Comparison of ENCODE assay signal across 7 mouse cellular contexts in the genomic region with DNA sequence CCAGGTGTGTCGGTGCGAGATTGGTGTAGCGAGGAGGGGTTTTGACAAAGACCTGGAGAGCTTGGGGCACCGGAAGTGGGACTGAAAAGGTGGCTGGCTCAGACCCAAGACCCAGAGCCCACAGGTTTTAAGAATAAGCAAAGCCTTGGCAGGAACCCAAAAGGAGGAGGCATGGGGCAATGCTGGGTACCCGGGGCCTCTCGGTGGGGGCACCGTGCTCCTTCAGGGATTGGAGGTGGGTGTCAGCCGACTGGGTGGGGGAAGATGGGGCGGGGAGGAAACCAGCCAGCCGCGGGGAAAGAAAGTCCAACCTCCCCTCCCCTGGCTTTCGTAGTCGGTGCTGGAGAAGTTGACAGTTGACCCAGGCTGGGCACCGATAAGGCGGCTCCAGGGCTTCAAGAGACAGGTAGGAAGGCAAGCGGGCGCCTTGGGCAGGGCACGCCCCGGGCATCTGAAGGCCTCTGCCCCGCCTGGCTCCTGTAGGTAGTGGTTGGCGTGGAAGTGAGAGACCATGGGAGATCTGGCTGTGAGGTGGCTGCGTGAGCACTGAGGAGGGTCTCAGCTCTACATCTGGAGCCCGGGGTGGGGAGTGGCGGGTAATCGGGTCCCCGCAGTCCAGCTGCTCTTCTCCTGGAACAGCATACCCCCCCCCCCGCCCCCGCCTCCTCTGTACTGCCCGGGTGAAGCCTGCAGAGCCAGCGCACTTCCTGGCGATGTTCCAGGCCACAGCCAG. TPM values are rescaled to one million over a fixed set of nuclear protein-coding genes. Genes with fewer than 3 reads are reported as not detected.
DNase-seq lines count a peak whose midpoint lies in the region; ATAC-seq and TF ChIP-seq lines count a peak whose summit lies in the region.

A gene (plus strand): TSS at position 324 of the 733 bp plus-strand sequence.

- peak; percentile 38 for DNase-seq in urinary bladder, postnatal 14 days (ENCODE audit: low spot score)
- DNase-seq in urinary bladder, postnatal 25 days (ENCODE audit: low spot score): no peak
- DNase-seq in forebrain, embryonic 11.5 days (ENCODE audit: low spot score): no peak
- peak; percentile 43 for DNase-seq in hindbrain, postnatal 0 days (ENCODE audit: low spot score)
- no peak for DNase-seq in liver, embryonic 13.5 days
- DNase-seq in embryo, embryonic 10 days (ENCODE audit: low spot score): no peak

- H3K4me3 ChIP-seq in forebrain, embryonic 11.5 days (ENCODE audit: low read depth, low read length): peak within 1 kb of the TSS; percentile 22
- peak within 1 kb of the TSS; percentile 24 for H3K4me3 ChIP-seq in hindbrain, postnatal 0 days (ENCODE audit: low read length)
- H3K4me3 ChIP-seq in liver, embryonic 13.5 days (replicated peaks): peak within 1 kb of the TSS; percentile 45
- H3K4me3 ChIP-seq in neural tube, embryonic 15.5 days (replicated peaks): peak within 1 kb of the TSS; percentile 32

- H3K27me3 ChIP-seq in forebrain, embryonic 11.5 days (ENCODE audit: control insufficient read depth, insufficient read depth, low read length): 0 out of 2 replicates have a peak, but pooled peaks cover 2% of the 10 kb centered on the region
- H3K27me3 ChIP-seq in hindbrain, postnatal 0 days (ENCODE audit: insufficient read depth, low read length): no peaks in the 10 kb centered on the region
- peaks cover 70% of the 10 kb centered on the region for H3K27me3 ChIP-seq in liver, embryonic 13.5 days
- H3K27me3 ChIP-seq in neural tube, embryonic 15.5 days (replicated peaks): 0 out of 2 replicates have a peak, but pooled peaks cover 3% of the 10 kb centered on the region

- TF ChIP-seq CTCF in hindbrain, postnatal 0 days (IDR thresholded peaks at IDR 0.05; ENCODE audit: low read depth): no peak

- H3K9me3 ChIP-seq in forebrain, embryonic 11.5 days (ENCODE audit: control insufficient read depth, low read length): no peaks in the 10 kb centered on the region
- H3K9me3 ChIP-seq in hindbrain, postnatal 0 days (ENCODE audit: low read length): no peaks in the 10 kb centered on the region
- H3K9me3 ChIP-seq in liver, embryonic 13.5 days (replicated peaks): no peaks in the 10 kb centered on the region
- no peaks in the 10 kb centered on the region for H3K9me3 ChIP-seq in neural tube, embryonic 15.5 days (replicated peaks)

- no peaks in the 10 kb centered on the region for H3K36me3 ChIP-seq in forebrain, embryonic 11.5 days (ENCODE audit: control insufficient read depth, insufficient read depth, low read length)
- no peaks in the 10 kb centered on the region for H3K36me3 ChIP-seq in hindbrain, postnatal 0 days (ENCODE audit: insufficient read depth, low read length)
- no peaks in the 10 kb centered on the region for H3K36me3 ChIP-seq in liver, embryonic 13.5 days
- H3K36me3 ChIP-seq in neural tube, embryonic 15.5 days: no peaks in the 10 kb centered on the region

- 18% methylated on average over 29 of the region's 31 CpGs for WGBS in forebrain, embryonic 11.5 days
- WGBS in hindbrain, postnatal 0 days: 12% methylated on average over 29 of the region's 31 CpGs
- 8% methylated on average over 28 of the region's 31 CpGs for WGBS in liver, embryonic 13.5 days (ENCODE audit: insufficient replicate concordance)
- 18% methylated on average over 25 of the region's 31 CpGs for WGBS in neural tube, embryonic 15.5 days

- peak within 1 kb of the TSS; percentile 49 for H3K4me2 ChIP-seq in forebrain, embryonic 11.5 days (ENCODE audit: low read depth, low read length, severe bottlenecking)
- H3K4me2 ChIP-seq in hindbrain, postnatal 0 days (ENCODE audit: low read depth, low read length): peak within 1 kb of the TSS; percentile 59
- H3K4me2 ChIP-seq in liver, embryonic 13.5 days: peak within 1 kb of the TSS; percentile 60
- H3K4me2 ChIP-seq in neural tube, embryonic 15.5 days: peak within 1 kb of the TSS; percentile 68

- H3K27ac ChIP-seq in forebrain, embryonic 11.5 days (ENCODE audit: low read depth, low read length): no peak within 1 kb of the TSS
- H3K27ac ChIP-seq in hindbrain, postnatal 0 days: no peak within 1 kb of the TSS
- H3K27ac ChIP-seq in liver, embryonic 13.5 days: no peak within 1 kb of the TSS
- no peak within 1 kb of the TSS for H3K27ac ChIP-seq in neural tube, embryonic 15.5 days (replicated peaks)

- peaks cover 7% of the 10 kb centered on the region; the same call in 1 of the 2 replicates for H3K4me1 ChIP-seq in forebrain, embryonic 11.5 days (replicated peaks; ENCODE audit: control insufficient read depth, insufficient read depth, low read length)
- H3K4me1 ChIP-seq in hindbrain, postnatal 0 days (ENCODE audit: insufficient read depth, low read length): 0 out of 2 replicates have a peak, but pooled peaks cover 9% of the 10 kb centered on the region
- peaks cover 24% of the 10 kb centered on the region for H3K4me1 ChIP-seq in liver, embryonic 13.5 days (replicated peaks)
- peaks cover 20% of the 10 kb centered on the region for H3K4me1 ChIP-seq in neural tube, embryonic 15.5 days

- peak within 1 kb of the TSS; percentile 41 for H3K9ac ChIP-seq in forebrain, embryonic 11.5 days (ENCODE audit: low read length)
- peak within 1 kb of the TSS; percentile 40 for H3K9ac ChIP-seq in hindbrain, postnatal 0 days (replicated peaks; ENCODE audit: low read length)
- peak within 1 kb of the TSS; percentile 33; the same call in 1 of the 2 replicates for H3K9ac ChIP-seq in liver, embryonic 13.5 days
- H3K9ac ChIP-seq in neural tube, embryonic 15.5 days (replicated peaks): 0 out of 2 replicates have a peak within 1 kb of the TSS, but pooled peaks have one; percentile 11

- ATAC-seq in forebrain, embryonic 11.5 days (replicated peaks; ENCODE audit: low FRiP score): no peak
- ATAC-seq in hindbrain, postnatal 0 days: peak; percentile 41
- ATAC-seq in liver, embryonic 13.5 days (ENCODE audit: low read depth): peak; percentile 37; the same call in 1 of the 2 replicates
- peak; percentile 52; the same call in 1 of the 2 replicates for ATAC-seq in neural tube, embryonic 15.5 days (ENCODE audit: low FRiP score)

RNA-seq across cellular contexts. Expression of the gene that starts here (rescaled TPM):
- 0.04 and 0.05 TPM in 2 replicates for polyA plus RNA-seq in forebrain, embryonic 11.5 days (2014; fragmentation: Nextera tagmentation; extraction: Ambion mirVana)
- total RNA-seq in hindbrain, postnatal 0 days (2014; rRNA removed): 3.0 and 4.9 TPM in 2 replicates
- polyA plus RNA-seq in hindbrain, postnatal 0 days (2015; fragmentation: Nextera tagmentation; extraction: Ambion mirVana): 0.39 and 0.44 TPM in 2 replicates
- 0.60 and 0.67 TPM in 2 replicates for polyA plus RNA-seq in liver, embryonic 13.5 days (2015; fragmentation: Nextera tagmentation; extraction: Ambion mirVana)
- polyA plus RNA-seq in neural tube, embryonic 15.5 days (2015; fragmentation: Nextera tagmentation; extraction: Ambion mirVana): 0.23 and 0.43 TPM in 2 replicates

Comparison
In these comparisons a context has a peak if more than half of its experiments do, and no peak if none do; other contexts are left out.
1. DNase-seq: peak in urinary bladder, postnatal 14 days (single experiment) and hindbrain, postnatal 0 days (single experiment); none in urinary bladder, postnatal 25 days (single experiment), forebrain, embryonic 11.5 days (single experiment), liver, embryonic 13.5 days (single experiment) and embryo, embryonic 10 days (single experiment).
2. Peak in ATAC-seq, H3K4me3 ChIP-seq, H3K9ac ChIP-seq and H3K4me2 ChIP-seq in liver, embryonic 13.5 days; RNA of the gene not detected or under 1 TPM.
3. Peak in ATAC-seq, H3K4me3 ChIP-seq, H3K9ac ChIP-seq and H3K4me2 ChIP-seq in neural tube, embryonic 15.5 days; RNA of the gene not detected or under 1 TPM.
4. Peak in every context shown above with its lines, with median percentiles within 50 percentile points of each other: H3K4me2 ChIP-seq, H3K4me3 ChIP-seq and H3K9ac ChIP-seq.